Mouse (Mus musculus) adrenal gland, adult (tissue): ENCODE data around the gene Dnajc4.

Experiments
- DNase-seq, 2 experiments: peaks; one replicate each; pipeline ENCODE4 v3.0.0; 2022 to 2023; ENCODE audit warnings: low spot score in 1 of 2; ENCODE audit not compliant: inconsistent age in 2 of 2

The Dnajc4 gene

DNA sequence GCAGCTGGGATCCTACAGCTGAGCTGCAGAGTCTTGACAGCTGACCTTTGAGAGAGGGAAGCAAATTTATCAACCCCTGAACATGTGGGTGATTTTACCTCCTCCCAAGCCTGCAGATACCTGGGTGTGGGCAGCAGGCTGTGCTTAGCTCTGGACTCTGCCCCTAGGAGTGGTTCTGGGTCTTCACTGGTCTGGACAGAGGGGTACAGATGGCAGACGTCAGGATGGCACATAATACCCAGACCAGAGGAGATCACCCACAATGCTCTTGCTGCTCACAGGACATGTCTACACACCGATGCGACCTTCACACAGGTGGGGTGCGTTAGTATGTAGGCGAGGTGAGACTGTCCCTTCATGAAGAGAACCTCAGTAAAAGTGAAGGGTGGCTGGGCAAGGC, 42.8 kb downstream of the Dnajc4 start:
- DNase-seq: no peak

GRCm38 (mm10) chr19:6948186-6948585, 44.2 kb downstream of the Dnajc4 start:
- DNase-seq: no peak

- DNase-seq: no peak
These were observed 44.6 kb downstream of the Dnajc4 start for GRCm38 (mm10) chr19:6947742-6948141.

- DNase-seq: peak in 1 of 2 experiments; percentile 47
These were observed 48.7 kb downstream of the Dnajc4 start for GRCm38 (mm10) chr19:6943709-6944108.

GRCm38 (mm10) chr19:6942764-6943163, 49.6 kb downstream of the Dnajc4 start:
- no peak for DNase-seq

- peak; percentile 98 to 99 for DNase-seq
These were observed 50.1 kb downstream of the Dnajc4 start, which contains the start of gene Gpr137 for GRCm38 (mm10) chr19:6942249-6942691. TSS of gene Gpr137 (minus strand) at chr19:6942480.

DNA sequence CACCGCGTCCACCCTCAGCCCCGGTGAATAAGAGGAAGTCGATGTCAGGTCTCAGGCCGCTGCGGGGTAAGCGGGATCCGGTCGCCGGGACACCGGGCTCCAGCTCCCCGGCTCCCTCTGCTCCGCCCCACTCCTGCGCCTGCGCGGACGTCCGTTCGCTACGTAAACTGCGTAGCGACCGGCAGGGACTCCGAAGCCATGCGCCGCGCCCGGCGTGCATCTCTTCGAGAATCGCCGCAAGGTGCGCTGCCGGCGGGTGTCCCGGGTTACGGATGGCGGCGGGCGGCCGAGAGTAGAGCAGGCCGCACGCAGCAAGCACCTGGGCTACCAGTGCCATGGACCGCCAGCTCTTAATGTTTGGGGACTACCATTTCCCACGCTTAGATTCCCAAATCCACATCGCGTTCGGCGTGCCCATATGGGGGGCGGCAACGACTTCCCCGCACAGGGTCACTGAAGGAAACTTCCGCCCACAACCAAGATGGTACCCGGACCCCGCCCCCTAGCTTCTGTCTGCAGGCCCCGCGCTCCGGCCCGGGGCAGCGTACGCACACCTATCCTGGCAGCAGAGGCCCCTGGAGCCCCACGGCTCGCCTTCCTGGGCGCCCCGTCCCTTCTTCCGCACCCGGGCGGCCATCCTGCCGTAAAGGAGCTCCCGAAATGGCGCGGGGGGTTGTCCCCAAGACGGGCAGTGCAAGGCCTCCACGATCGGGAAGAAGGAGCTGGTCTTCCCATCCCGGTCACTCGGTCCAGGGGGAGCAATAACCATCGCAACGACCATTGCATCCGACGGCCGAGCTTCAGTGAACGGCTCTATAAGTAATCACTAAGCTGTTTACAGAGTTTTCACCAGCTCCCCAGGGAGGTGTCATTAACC, 50.8 kb downstream of the Dnajc4 start, which contains the start of gene Bad:
Gene Bad, plus strand, starts transcription at position 490 of the 877 bp plus-strand sequence.
- peak; percentile 94 to 99 for DNase-seq

DNA sequence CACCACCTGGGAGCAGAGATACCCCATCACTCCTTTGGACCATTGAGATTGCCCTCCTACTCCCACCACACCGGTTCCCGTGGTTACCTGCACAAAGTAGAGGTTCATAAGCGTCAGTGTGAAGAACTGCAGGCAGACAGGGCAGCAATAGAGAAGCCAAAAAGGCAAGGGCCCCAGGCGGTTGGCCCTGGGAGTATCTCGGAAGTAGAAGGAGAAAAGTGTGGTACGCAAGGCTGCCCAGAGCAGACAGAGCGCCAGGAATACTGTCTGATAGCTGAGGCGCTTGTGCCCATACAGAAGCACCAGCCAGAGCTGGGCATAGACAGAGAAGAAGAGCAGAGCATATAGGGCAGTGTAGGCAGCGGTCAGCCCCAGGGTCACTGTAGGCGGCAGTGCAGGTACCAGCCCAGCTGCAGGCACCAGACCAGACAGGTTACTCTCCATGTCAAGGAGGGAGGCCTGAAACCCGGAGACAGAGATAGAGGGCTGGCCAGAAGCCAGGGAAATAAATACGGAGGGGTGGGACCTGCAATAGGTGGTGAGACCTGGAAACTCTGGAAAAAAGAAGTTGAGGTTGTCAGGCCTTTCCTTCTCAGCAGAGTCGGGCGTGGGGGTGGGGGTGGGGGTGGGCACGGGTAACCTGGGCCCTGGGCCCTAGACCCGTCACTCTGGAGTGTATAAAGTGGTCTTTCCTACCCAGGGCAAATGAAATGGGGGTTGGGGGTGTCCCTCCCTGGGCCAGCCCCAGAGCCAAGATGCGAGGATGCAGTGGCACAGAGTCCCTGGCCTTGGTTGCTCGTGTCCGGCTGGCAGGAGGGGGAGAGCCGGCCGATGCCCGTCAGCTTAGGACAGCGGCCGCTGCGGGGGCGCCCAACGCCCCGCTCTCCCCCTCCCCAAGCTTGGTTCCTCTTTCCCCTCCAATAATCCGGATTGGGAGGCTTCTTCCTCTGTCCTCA, 51.7 kb downstream of the Dnajc4 start:
- peak in 1 of 2 experiments; percentile 62 for DNase-seq

GRCm38 (mm10) chr19:6939106-6940002, 53.0 kb downstream of the Dnajc4 start:
- no peak for DNase-seq
